Comparison of ENCODE assay signal across 24 mouse cellular contexts in genomic region chr11:21235381-21235780, GRCm38 (mm10). TPM values are rescaled to one million over a fixed set of nuclear protein-coding genes. Genes with fewer than 3 reads are reported as not detected.
DNase-seq lines count a peak whose midpoint lies in the region; ATAC-seq and TF ChIP-seq lines count a peak whose summit lies in the region.
"Had no signal": no experiment of that assay in that cellular context is flagged by ENCODE, and none has a peak within 500 bp of the region (broad histone marks: within the 10 kb centered on the region; RNA-seq: fewer than 3 reads in every experiment).

No protein-coding gene starts in this region.

- H3K4me3 ChIP-seq in embryonic facial prominence, embryonic 15.5 days (replicated peaks) = no peak overlapping the region
- H3K4me3 ChIP-seq in embryonic facial prominence, embryonic 10.5 days = no peak overlapping the region
- no peak overlapping the region for H3K4me3 ChIP-seq in kidney, embryonic 16.5 days (ENCODE audit: low read length)
- H3K4me3 ChIP-seq in liver, postnatal 0 days (ENCODE audit: low read depth, low read length) = no peak overlapping the region
- no peak overlapping the region for H3K4me3 ChIP-seq in liver, embryonic 12.5 days
- H3K4me3 ChIP-seq: embryonic facial prominence, embryonic 13.5 days; forebrain, embryonic 13.5 days; forebrain, embryonic 15.5 days had no signal

- no peak overlapping the region for H3K4me2 ChIP-seq in embryonic facial prominence, embryonic 15.5 days (replicated peaks)
- no peak overlapping the region for H3K4me2 ChIP-seq in kidney, embryonic 16.5 days (replicated peaks; ENCODE audit: low read depth, low read length)
- no peak overlapping the region for H3K4me2 ChIP-seq in liver, postnatal 0 days (ENCODE audit: low read depth, low read length)
- H3K4me2 ChIP-seq in liver, embryonic 12.5 days = no peak overlapping the region
- H3K4me2 ChIP-seq: embryonic facial prominence, embryonic 13.5 days; forebrain, embryonic 13.5 days; forebrain, embryonic 15.5 days had no signal

- H3K9ac ChIP-seq in embryonic facial prominence, embryonic 15.5 days = no peak overlapping the region
- no peak overlapping the region for H3K9ac ChIP-seq in kidney, embryonic 16.5 days (replicated peaks; ENCODE audit: low read length)
- no peak overlapping the region for H3K9ac ChIP-seq in liver, postnatal 0 days (replicated peaks)
- no peak overlapping the region for H3K9ac ChIP-seq in liver, embryonic 12.5 days
- H3K9ac ChIP-seq: embryonic facial prominence, embryonic 13.5 days; forebrain, embryonic 13.5 days; forebrain, embryonic 15.5 days had no signal

- H3K9me3 ChIP-seq in embryonic facial prominence, embryonic 15.5 days (replicated peaks) = no peaks in the 10 kb centered on the region
- H3K9me3 ChIP-seq in embryonic facial prominence, embryonic 10.5 days = no peaks in the 10 kb centered on the region
- H3K9me3 ChIP-seq in kidney, embryonic 16.5 days (ENCODE audit: low read length) = no peaks in the 10 kb centered on the region
- no peaks in the 10 kb centered on the region for H3K9me3 ChIP-seq in liver, postnatal 0 days (ENCODE audit: low read length)
- H3K9me3 ChIP-seq in liver, embryonic 12.5 days (replicated peaks) = no peaks in the 10 kb centered on the region
- H3K9me3 ChIP-seq: embryonic facial prominence, embryonic 13.5 days; forebrain, embryonic 13.5 days; forebrain, embryonic 15.5 days; G1E had no signal

- no peak for TF ChIP-seq EP300 in liver, postnatal 0 days (IDR thresholded peaks at IDR 0.05; ENCODE audit: low read depth)

- DNase-seq in embryonic facial prominence, embryonic 10.5 days (ENCODE audit: low spot score) = no peak
- peak; percentile 26 to 53 for DNase-seq in kidney, adult 8-10 months
- no peak for DNase-seq in kidney, postnatal 25 days
- DNase-seq in kidney, postnatal 14 days = peak; percentile 28
- DNase-seq in liver, postnatal 0 days = no peak
- DNase-seq: adrenal gland, adult 8-10 months; adrenal gland, postnatal 14 days; adrenal gland, postnatal 36 days; B cell, adult 2 months; cerebellum, adult 11-12 months; cerebellum, adult 2 months; cerebellum, adult 9-10 months; cerebellum, postnatal 10 days; cerebellum, postnatal 25 days had no signal

- peak overlapping the region; percentile 63 for H3K27ac ChIP-seq in embryonic facial prominence, embryonic 15.5 days (replicated peaks)
- H3K27ac ChIP-seq in embryonic facial prominence, embryonic 10.5 days (replicated peaks) = no peak overlapping the region
- no peak overlapping the region for H3K27ac ChIP-seq in kidney, embryonic 16.5 days (ENCODE audit: low read length)
- H3K27ac ChIP-seq in liver, postnatal 0 days (ENCODE audit: low read depth) = 0 out of 2 replicates have a peak overlapping the region, but pooled peaks have one; percentile 11
- H3K27ac ChIP-seq in liver, embryonic 12.5 days = no peak overlapping the region
- H3K27ac ChIP-seq: embryonic facial prominence, embryonic 13.5 days; forebrain, embryonic 13.5 days; forebrain, embryonic 15.5 days had no signal

- TF ChIP-seq CTCF in liver, postnatal 0 days (IDR thresholded peaks at IDR 0.05; ENCODE audit: low read depth) = no peak

- no peaks in the 10 kb centered on the region for H3K4me1 ChIP-seq in embryonic facial prominence, embryonic 15.5 days
- peaks cover 22% of the 10 kb centered on the region for H3K4me1 ChIP-seq in embryonic facial prominence, embryonic 10.5 days
- 0 out of 2 replicates have a peak, but pooled peaks cover 3% of the 10 kb centered on the region for H3K4me1 ChIP-seq in kidney, embryonic 16.5 days (ENCODE audit: insufficient read depth, low read length)
- H3K4me1 ChIP-seq in liver, postnatal 0 days (ENCODE audit: insufficient read depth) = 0 out of 2 replicates have a peak, but pooled peaks cover 3% of the 10 kb centered on the region
- peaks cover 5% of the 10 kb centered on the region; the same call in 1 of the 2 replicates for H3K4me1 ChIP-seq in liver, embryonic 12.5 days

- no peaks in the 10 kb centered on the region for H3K36me3 ChIP-seq in embryonic facial prominence, embryonic 15.5 days
- H3K36me3 ChIP-seq in embryonic facial prominence, embryonic 10.5 days (replicated peaks) = no peaks in the 10 kb centered on the region
- no peaks in the 10 kb centered on the region for H3K36me3 ChIP-seq in kidney, embryonic 16.5 days (ENCODE audit: insufficient read depth, low read length)
- H3K36me3 ChIP-seq in liver, postnatal 0 days (replicated peaks; ENCODE audit: insufficient read depth, low read length) = no peaks in the 10 kb centered on the region
- H3K36me3 ChIP-seq in liver, embryonic 12.5 days = no peaks in the 10 kb centered on the region
- H3K36me3 ChIP-seq: embryonic facial prominence, embryonic 13.5 days; forebrain, embryonic 15.5 days; G1E had no signal

- no peak for ATAC-seq in embryonic facial prominence, embryonic 15.5 days (ENCODE audit: insufficient number of reproducible peaks, low FRiP score, low TSS enrichment, low read depth)
- no peak for ATAC-seq in kidney, embryonic 16.5 days (ENCODE audit: low FRiP score, low TSS enrichment)
- no peak for ATAC-seq in liver, postnatal 0 days
- ATAC-seq in liver, embryonic 12.5 days = no peak
- ATAC-seq: activated CD4-positive, CD25-positive, alpha-beta regulatory T cell, adult 4 months; CD4-positive, CD25-positive, alpha-beta regulatory T cell, adult 4 months; forebrain, embryonic 13.5 days; forebrain, embryonic 15.5 days; Patski had no signal

- H3K27me3 ChIP-seq in embryonic facial prominence, embryonic 15.5 days = no peaks in the 10 kb centered on the region
- no peaks in the 10 kb centered on the region for H3K27me3 ChIP-seq in embryonic facial prominence, embryonic 10.5 days (replicated peaks; ENCODE audit: low read depth, poor library complexity, severe bottlenecking)
- no peaks in the 10 kb centered on the region for H3K27me3 ChIP-seq in kidney, embryonic 16.5 days (ENCODE audit: insufficient read depth, low read length)
- H3K27me3 ChIP-seq in liver, postnatal 0 days (ENCODE audit: insufficient read depth, low read length) = no peaks in the 10 kb centered on the region
- peaks cover 4% of the 10 kb centered on the region; the same call in 1 of the 2 replicates for H3K27me3 ChIP-seq in liver, embryonic 12.5 days (replicated peaks)
- H3K27me3 ChIP-seq: embryonic facial prominence, embryonic 13.5 days; forebrain, embryonic 13.5 days; forebrain, embryonic 15.5 days; Patski had no signal

RNA-seq across cellular contexts. Expression of gene Vps54, which starts 3.7 kb away (rescaled TPM):
- polyA plus RNA-seq in embryonic facial prominence, embryonic 15.5 days (2015; fragmentation: Nextera tagmentation; extraction: Ambion mirVana) = 13.2 and 13.4 TPM in 2 replicates
- 12.1 and 12.9 TPM in 2 replicates for polyA plus RNA-seq in embryonic facial prominence, embryonic 10.5 days (2016; fragmentation: Nextera tagmentation; extraction: Ambion mirVana)
- polyA plus RNA-seq in kidney, embryonic 16.5 days (2015; fragmentation: Nextera tagmentation; extraction: Ambion mirVana) = 11.1 and 14.1 TPM in 2 replicates
- polyA plus RNA-seq in liver, postnatal 0 days (2015; fragmentation: Nextera tagmentation; extraction: Ambion mirVana) = 4.3 and 4.9 TPM in 2 replicates
- 9.5 and 9.8 TPM in 2 replicates for polyA plus RNA-seq in liver, embryonic 12.5 days (2016; fragmentation: Nextera tagmentation; extraction: Ambion mirVana)

Comparison
In these comparisons a context has a peak if more than half of its experiments do, and no peak if none do; other contexts are left out.
1. H3K27ac ChIP-seq: peak in embryonic facial prominence, embryonic 15.5 days (single experiment) and liver, postnatal 0 days (single experiment); none in embryonic facial prominence, embryonic 10.5 days (single experiment), kidney, embryonic 16.5 days (single experiment) and liver, embryonic 12.5 days (single experiment).
2. DNase-seq: peak in kidney, adult 8-10 months (2 of 2) and kidney, postnatal 14 days (single experiment); none in embryonic facial prominence, embryonic 10.5 days (single experiment), kidney, postnatal 25 days (0 of 2) and liver, postnatal 0 days (single experiment).